Mouse (Mus musculus): ENCODE data around the gene Gm16253. TPM values are rescaled to one million over a fixed set of nuclear protein-coding genes. Genes with fewer than 3 reads are reported as not detected.
A peak's percentile ranks its signal among the peaks of the same experiment; 100 is the strongest.

Gene Gm16253
- total RNA-seq, 2 experiments from 2014 or later = not detected

GRCm38 (mm10) chr3:96571896-96572698, 4.7 kb upstream of the Gm16253 start:
- no peak for DNase-seq (ENCODE audit: low spot score in 2 of 2)

GRCm38 (mm10) chr3:96573611-96574511, 2.9 kb upstream of the Gm16253 start:
- no peak for DNase-seq (ENCODE audit: low spot score in 2 of 2)

GRCm38 (mm10) chr3:96575272-96575984, 1.4 kb upstream of the Gm16253 start:
- no peak for DNase-seq (ENCODE audit: low spot score in 2 of 2)

GRCm38 (mm10) chr3:96576005-96576658, 652 bp upstream of the Gm16253 start:
- DNase-seq (ENCODE audit: low spot score in 2 of 2) = peak in 1 of 2 experiments; percentile 57

GRCm38 (mm10) chr3:96577566-96577965, 782 bp downstream of the Gm16253 start:
- DNase-seq (ENCODE audit: low spot score in 2 of 2) = no peak

GRCm38 (mm10) chr3:96578561-96579238, 1.9 kb downstream of the Gm16253 start:
- DNase-seq (ENCODE audit: low spot score in 2 of 2) = no peak

- no peak for DNase-seq (ENCODE audit: low spot score in 2 of 2)
Observed at GRCm38 (mm10) chr3:96579239-96579750, 2.5 kb downstream of the Gm16253 start.

- DNase-seq (ENCODE audit: low spot score in 2 of 2) = peak; percentile 74 to 85
Observed at GRCm38 (mm10) chr3:96579885-96580454, 3.2 kb downstream of the Gm16253 start.

GRCm38 (mm10) chr3:96581141-96581540, 4.4 kb downstream of the Gm16253 start:
- no peak for DNase-seq (ENCODE audit: low spot score in 2 of 2)

- no peak for DNase-seq (ENCODE audit: low spot score in 2 of 2)
Observed at GRCm38 (mm10) chr3:96581771-96582515, 5.2 kb downstream of the Gm16253 start.

- no peak for DNase-seq (ENCODE audit: low spot score in 2 of 2)
Observed at GRCm38 (mm10) chr3:96583386-96583785, 6.6 kb downstream of the Gm16253 start.

GRCm38 (mm10) chr3:96590657-96591056, 13.9 kb downstream of the Gm16253 start:
- no peak for DNase-seq (ENCODE audit: low spot score in 2 of 2)

GRCm38 (mm10) chr3:96593374-96593773, 16.6 kb downstream of the Gm16253 start:
- DNase-seq (ENCODE audit: low spot score in 2 of 2) = no peak

- peak; percentile 81 to 91 for DNase-seq (ENCODE audit: low spot score in 2 of 2)
Observed at GRCm38 (mm10) chr3:96593790-96594560, 17.2 kb downstream of the Gm16253 start, which contains the start of gene Polr3gl. Gene Polr3gl, minus strand, starts transcription at chr3:96594181.

GRCm38 (mm10) chr3:96594851-96595250, 18.1 kb downstream of the Gm16253 start:
- no peak for DNase-seq (ENCODE audit: low spot score in 2 of 2)

- DNase-seq (ENCODE audit: low spot score in 2 of 2) = no peak
Observed at GRCm38 (mm10) chr3:96595661-96596060, 18.9 kb downstream of the Gm16253 start.

- DNase-seq (ENCODE audit: low spot score in 2 of 2) = no peak
Observed at GRCm38 (mm10) chr3:96596228-96596707, 19.5 kb downstream of the Gm16253 start, which contains the start of gene Ankrd34a. Gene Ankrd34a, plus strand, starts transcription at chr3:96596636.

- DNase-seq (ENCODE audit: low spot score in 2 of 2) = no peak
Observed at GRCm38 (mm10) chr3:96596855-96597254, 20.1 kb downstream of the Gm16253 start.

Data from adrenal gland, postnatal 4 days (tissue).